Mouse (Mus musculus) adipocyte (in vitro differentiated cells): ENCODE measurements around the gene Nmur1.

Experiments
- DNase-seq: peaks from one replicate; pipeline ENCODE4 v3.0.0-alpha.2; 2016; ENCODE audit warnings: low spot score

Nmur1 gene

GRCm38 (mm10) chr1:86409476-86409875 is 16.6 kb downstream of the Nmur1 start:
- DNase-seq, result no peak

GRCm38 (mm10) chr1:86408515-86408914 is 17.5 kb downstream of the Nmur1 start:
- no peak for DNase-seq

GRCm38 (mm10) chr1:86406914-86407313 is 19.1 kb downstream of the Nmur1 start:
- DNase-seq, result peak; percentile 49

- no peak for DNase-seq
These were observed 19.7 kb downstream of the Nmur1 start for GRCm38 (mm10) chr1:86406313-86406712.

- no peak for DNase-seq
These were observed 21.2 kb downstream of the Nmur1 start for GRCm38 (mm10) chr1:86404834-86405233.

- DNase-seq, result peak; percentile 30
These were observed 25.8 kb downstream of the Nmur1 start for GRCm38 (mm10) chr1:86400096-86400754.

- DNase-seq, result no peak
These were observed 26.7 kb downstream of the Nmur1 start for GRCm38 (mm10) chr1:86399322-86399721.

GRCm38 (mm10) chr1:86398222-86398621 is 27.8 kb downstream of the Nmur1 start:
- DNase-seq, result no peak

- DNase-seq, result no peak
These were observed 28.4 kb downstream of the Nmur1 start for GRCm38 (mm10) chr1:86397621-86398020.

GRCm38 (mm10) chr1:86395897-86396296 is 30.1 kb downstream of the Nmur1 start:
- DNase-seq, result no peak

GRCm38 (mm10) chr1:86394246-86394645 is 31.8 kb downstream of the Nmur1 start:
- DNase-seq, result no peak

GRCm38 (mm10) chr1:86393219-86393618 is 32.8 kb downstream of the Nmur1 start:
- DNase-seq, result no peak

GRCm38 (mm10) chr1:86391425-86391824 is 34.6 kb downstream of the Nmur1 start:
- DNase-seq, result peak; percentile 83

GRCm38 (mm10) chr1:86389230-86389629 is 36.8 kb downstream of the Nmur1 start:
- peak; percentile 59 for DNase-seq

GRCm38 (mm10) chr1:86381027-86381426 is 45.0 kb downstream of the Nmur1 start:
- DNase-seq, result peak; percentile 77

- DNase-seq, result peak; percentile 28
These were observed 46.9 kb downstream of the Nmur1 start for GRCm38 (mm10) chr1:86379161-86379569.

GRCm38 (mm10) chr1:86378662-86379061 is 47.4 kb downstream of the Nmur1 start:
- DNase-seq, result no peak

- peak; percentile 54 for DNase-seq
These were observed 49.7 kb downstream of the Nmur1 start for GRCm38 (mm10) chr1:86376354-86376753.

- DNase-seq, result peak; percentile 72
These were observed 54.0 kb downstream of the Nmur1 start for GRCm38 (mm10) chr1:86371997-86372396.

- DNase-seq, result no peak
These were observed 57.9 kb downstream of the Nmur1 start for GRCm38 (mm10) chr1:86368086-86368485.

GRCm38 (mm10) chr1:86363671-86364070 is 62.4 kb downstream of the Nmur1 start:
- no peak for DNase-seq

- DNase-seq, result no peak
These were observed 64.0 kb downstream of the Nmur1 start for GRCm38 (mm10) chr1:86361852-86362615.

GRCm38 (mm10) chr1:86360441-86360840 is 65.6 kb downstream of the Nmur1 start:
- no peak for DNase-seq

- DNase-seq, result no peak
These were observed 66.2 kb downstream of the Nmur1 start for GRCm38 (mm10) chr1:86359798-86360179.
